Mouse (Mus musculus): ENCODE data around the gene Vmn1r34.
"Not testable (repeated sequence)": the region's sequence is repeated elsewhere in the genome, so short reads cannot be mapped to it uniquely, and the experiment has no call there.

Gene Vmn1r34

GRCm38 (mm10) chr6:66643779-66644178 lies at the start of gene Vmn1r34:
Vmn1r34 (minus strand) TSS chr6:66643879.
- no peak for DNase-seq

GRCm38 (mm10) chr6:66685806-66686205 lies 42.1 kb upstream of the Vmn1r34 start, which contains the start of gene Vmn1r35:
Vmn1r35 (minus strand) TSS chr6:66685906.
- DNase-seq: no peak

- DNase-seq: not testable (repeated sequence)
These were observed 25.5 kb downstream of the Vmn1r34 start, which contains the start of gene Vmn1r33 for GRCm38 (mm10) chr6:66618182-66618581. Vmn1r33 (minus strand) TSS chr6:66618282.

GRCm38 (mm10) chr6:66595804-66596203 lies 47.9 kb downstream of the Vmn1r34 start:
- DNase-seq: no peak
